Mouse (Mus musculus): ENCODE data around the gene Espnl. TPM values are rescaled to one million over a fixed set of nuclear protein-coding genes. Genes with fewer than 3 reads are reported as not detected.

Gene Espnl
- total RNA-seq (2021): under 1 TPM; 0.12 to 0.27 TPM
- long read RNA-seq, experiment 1: 0 reads
- long read RNA-seq, experiment 2: 0 reads

DNA sequence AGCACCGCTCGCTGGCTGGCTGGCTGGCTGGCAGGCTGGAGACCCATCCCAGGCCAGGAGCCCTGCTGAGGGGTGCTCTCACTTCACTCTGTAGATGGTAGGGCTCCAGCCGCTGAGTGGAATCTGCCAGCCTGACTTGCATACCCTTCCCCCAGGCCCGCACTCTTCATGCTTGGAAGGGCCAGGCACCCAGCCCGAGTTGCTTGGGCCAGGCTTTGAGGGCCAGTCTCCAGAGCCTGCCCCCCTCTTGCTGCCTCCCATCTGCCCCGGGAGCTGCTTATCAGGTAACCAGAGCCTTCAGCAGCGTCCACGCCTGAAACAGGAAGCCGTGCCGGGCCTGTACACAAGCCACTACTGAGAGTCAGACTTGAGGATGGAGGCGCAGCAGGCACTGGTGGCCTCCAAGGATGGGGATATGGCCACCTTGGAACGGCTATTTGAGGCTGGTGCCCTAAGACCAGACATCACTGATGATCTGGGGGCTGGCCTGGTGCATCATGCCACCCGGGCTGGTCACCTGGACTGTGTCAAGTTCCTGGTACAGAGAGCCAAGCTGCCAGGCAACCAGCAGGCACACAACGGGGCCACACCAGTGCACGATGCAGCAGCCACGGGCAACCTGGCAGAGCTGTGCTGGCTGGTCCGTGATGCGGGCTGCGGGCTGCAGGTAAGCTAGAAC lies at the start of gene Espnl:
TSS of gene Espnl (plus strand) at position 316 of the 679 bp plus-strand sequence.
- DNase-seq: no peak

GRCm38 (mm10) chr1:91272260-91272659 lies 49.6 kb upstream of the Espnl start:
- no peak for DNase-seq

- DNase-seq: no peak
These were observed 45.3 kb upstream of the Espnl start for GRCm38 (mm10) chr1:91276581-91276980.

DNA sequence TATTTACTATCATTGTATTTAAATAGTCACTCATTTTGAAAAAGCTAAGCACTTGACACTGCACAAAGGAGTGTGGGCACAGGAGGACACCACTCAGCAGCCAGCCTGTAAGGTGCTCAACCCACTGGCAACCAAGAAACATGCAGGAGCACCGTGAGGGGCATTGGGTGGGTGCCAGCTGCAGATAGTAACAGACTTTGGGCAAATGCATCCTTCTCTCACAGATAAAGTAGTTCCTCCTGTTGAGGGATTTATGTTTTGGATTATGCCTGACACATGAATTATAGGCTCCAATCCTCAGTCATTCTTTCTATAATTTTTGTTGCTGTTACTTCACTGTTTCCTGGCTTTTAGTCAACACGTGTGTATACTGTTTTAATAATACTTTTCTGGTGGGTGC lies 44.4 kb upstream of the Espnl start:
- no peak for DNase-seq

DNA sequence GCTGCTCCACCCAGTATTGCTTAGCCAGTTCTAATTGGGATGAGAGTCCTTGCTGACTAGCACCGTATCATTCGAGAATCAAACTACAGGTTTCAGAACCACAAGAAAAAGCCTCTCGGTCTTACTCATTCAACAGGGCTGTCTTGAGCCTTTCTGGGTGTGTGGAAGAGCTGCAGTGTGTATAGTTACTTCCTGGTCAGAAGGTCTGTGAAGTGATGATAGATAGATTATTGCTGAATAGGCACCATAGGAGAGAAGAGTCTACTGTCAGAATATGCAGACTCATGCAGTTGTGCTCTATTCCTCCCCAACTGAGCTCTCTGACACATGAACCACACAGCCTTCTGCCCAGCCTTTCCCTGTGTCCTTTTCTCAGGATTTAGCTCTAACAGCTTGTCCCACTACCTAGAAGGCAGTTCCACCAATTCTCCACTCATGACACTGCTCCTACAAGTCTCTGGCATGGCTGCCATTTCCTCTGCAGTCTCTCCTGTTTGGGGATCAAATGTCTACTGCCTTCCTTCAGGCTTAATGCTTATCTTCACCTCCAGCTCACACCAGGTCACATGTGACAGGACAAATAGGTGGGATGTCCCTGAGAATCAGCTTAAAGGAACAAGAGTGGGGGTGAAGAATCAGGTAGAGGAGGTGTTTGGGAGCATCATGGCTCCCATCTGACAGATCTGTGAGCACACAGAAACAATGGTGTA lies 43.3 kb upstream of the Espnl start:
- no peak for DNase-seq

GRCm38 (mm10) chr1:91279126-91279525 lies 42.7 kb upstream of the Espnl start:
- no peak for DNase-seq

DNA sequence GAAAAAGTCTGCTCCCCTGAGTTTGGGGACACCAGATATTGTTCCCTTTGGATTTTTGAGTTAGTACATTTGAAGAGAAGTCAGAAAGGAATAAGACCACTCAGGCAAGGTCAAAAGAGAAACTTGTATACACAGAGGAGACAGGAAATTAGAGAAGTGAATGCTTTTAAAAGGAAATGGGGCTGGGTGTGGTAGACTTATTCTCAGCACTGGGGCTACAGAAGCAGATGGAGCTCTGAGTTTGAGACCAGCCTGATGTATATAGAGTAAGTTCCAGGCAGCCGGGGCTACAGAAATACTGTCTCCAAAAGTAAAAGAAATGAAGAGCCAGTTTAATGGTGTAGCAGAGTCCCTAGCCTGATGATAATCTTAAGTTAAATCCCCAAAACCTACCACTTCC lies 39.3 kb upstream of the Espnl start:
- DNase-seq: no peak

GRCm38 (mm10) chr1:91289375-91289774 lies 32.5 kb upstream of the Espnl start:
- DNase-seq: no peak

GRCm38 (mm10) chr1:91292101-91292825 lies 29.6 kb upstream of the Espnl start:
- no peak for DNase-seq

DNA sequence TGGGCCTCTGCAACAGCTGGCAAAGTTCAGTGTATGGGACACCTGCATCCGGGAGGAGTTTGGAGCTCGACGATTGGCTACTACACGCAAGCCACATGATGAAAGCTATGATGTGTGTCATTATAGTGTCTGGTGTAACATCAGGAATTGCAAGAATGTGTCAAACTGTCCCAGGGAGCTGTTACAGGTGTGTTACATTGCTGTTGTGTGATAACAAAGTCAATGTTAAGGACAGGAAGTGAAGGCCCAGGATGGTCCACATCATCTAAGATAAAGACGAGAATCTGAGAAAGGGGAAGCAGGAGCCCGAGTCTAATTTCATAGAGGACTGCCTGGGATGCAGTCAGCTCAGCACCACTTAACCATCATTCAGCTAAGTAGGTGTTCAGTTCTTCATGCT lies 26.3 kb upstream of the Espnl start:
- DNase-seq: no peak

DNA sequence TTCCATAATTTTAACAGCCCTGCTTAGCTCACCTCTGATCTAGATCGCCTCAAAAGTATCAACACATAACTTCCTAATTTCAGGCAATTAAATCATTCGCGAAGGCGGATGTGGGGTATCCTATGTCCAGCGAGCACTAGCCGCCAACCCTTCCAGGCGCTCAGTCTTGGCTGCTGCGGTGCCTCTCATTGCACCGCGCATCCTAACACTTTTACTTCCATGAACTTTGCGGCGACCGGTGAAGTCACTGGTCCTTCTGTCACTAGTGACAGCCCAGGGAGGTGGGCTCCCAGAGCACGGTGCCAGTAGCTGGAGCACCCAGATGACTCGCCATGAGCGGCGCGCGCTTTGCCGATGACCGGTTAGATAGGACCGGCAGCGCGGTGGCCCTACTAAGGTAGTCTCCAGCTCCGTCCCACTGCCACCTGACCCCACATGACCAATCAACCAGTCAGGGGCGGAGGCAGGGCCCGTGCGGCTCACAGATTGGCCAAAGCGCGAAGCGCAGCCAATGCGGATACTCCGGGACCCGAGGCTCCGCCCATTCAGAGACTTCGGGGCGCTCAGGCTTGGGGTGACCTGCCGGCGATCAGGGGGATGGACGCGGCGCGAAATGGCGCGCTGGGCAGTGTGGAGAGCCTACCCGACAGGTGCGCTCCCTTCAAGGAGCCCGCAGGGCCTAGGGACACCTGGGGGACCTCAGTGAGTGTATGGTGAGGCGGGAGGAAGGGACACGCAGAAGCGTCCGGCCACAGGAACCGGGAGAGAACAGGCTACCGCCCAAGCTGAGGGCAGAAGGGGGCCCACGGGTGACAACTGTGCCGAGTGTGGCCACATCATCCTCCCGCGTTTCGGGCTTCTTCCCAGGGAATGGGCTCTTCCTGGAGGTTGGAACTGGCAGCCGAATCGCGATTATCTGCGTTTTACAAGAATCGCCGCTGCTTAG lies 23.8 kb upstream of the Espnl start, which contains the start of gene Scly:
TSS of gene Scly (plus strand) at position 540 of the 946 bp plus-strand sequence.
- DNase-seq: peak; percentile 89

DNA sequence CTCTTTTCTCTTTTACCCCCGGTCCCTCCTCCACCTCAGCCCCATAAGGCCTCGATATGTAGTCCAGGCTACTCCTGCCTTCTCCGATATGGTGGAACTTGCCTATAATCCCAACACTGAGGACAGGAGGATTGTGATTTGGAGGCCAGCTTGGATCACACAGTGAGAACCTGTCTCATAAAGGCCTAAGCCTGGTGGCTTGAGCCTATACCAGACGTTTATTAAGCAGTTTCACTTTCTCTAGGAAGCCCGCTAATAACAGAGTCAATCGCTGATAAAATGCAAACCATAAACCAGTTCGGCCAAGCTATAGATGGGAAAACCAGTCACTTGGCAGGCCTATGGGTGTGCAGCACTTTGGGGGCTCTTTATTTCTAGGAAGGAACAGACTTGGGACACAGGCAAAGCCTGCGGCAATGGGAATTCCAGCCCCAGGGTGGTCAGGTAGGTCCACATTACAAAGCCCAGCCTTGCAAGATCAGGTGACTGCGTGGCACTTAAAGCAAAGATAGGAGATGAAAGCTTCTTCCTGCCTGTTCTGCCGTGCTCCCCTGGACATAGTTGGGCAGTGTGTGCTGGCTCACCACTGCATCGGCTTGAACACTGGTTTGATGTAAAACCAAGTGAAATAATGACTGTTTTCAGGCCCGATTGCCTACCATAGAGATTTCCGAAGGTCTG lies 22.7 kb upstream of the Espnl start:
- no peak for DNase-seq

GRCm38 (mm10) chr1:91299707-91300426 lies 22.0 kb upstream of the Espnl start:
- DNase-seq: peak; percentile 40

- DNase-seq: no peak
These were observed 20.5 kb upstream of the Espnl start for GRCm38 (mm10) chr1:91301206-91301920.

- DNase-seq: no peak
These were observed 19.9 kb upstream of the Espnl start for GRCm38 (mm10) chr1:91302021-91302420.

GRCm38 (mm10) chr1:91304621-91305020 lies 17.3 kb upstream of the Espnl start:
- DNase-seq: no peak

GRCm38 (mm10) chr1:91309366-91310085 lies 12.3 kb upstream of the Espnl start:
- DNase-seq: no peak

GRCm38 (mm10) chr1:91312273-91312672 lies 9.6 kb upstream of the Espnl start:
- no peak for DNase-seq

- DNase-seq: no peak
These were observed 8.6 kb upstream of the Espnl start for GRCm38 (mm10) chr1:91313251-91313650.
